Mouse (Mus musculus): ENCODE data around the gene Krtap16-1.

Gene Krtap16-1

GRCm38 (mm10) chr11:99986180-99986647 is at the start of gene Krtap16-1:
Gene Krtap16-1, minus strand, starts transcription at chr11:99986597.
- no peak for TF ChIP-seq GATA4 (IDR thresholded peaks at IDR 0.05; ENCODE audit: insufficient replicate concordance, low read length)

- no peak for TF ChIP-seq GATA4 (IDR thresholded peaks at IDR 0.05; ENCODE audit: insufficient replicate concordance, low read length)
Measured at GRCm38 (mm10) chr11:100029768-100030167, 43.4 kb upstream of the Krtap16-1 start, which contains the start of gene Krt33b. Gene Krt33b, minus strand, starts transcription at chr11:100029868.

GRCm38 (mm10) chr11:100021438-100021837 is 35.0 kb upstream of the Krtap16-1 start:
- no peak for TF ChIP-seq GATA4 (IDR thresholded peaks at IDR 0.05; ENCODE audit: insufficient replicate concordance, low read length)

GRCm38 (mm10) chr11:100019466-100019865 is 33.1 kb upstream of the Krtap16-1 start:
- no peak for TF ChIP-seq GATA4 (IDR thresholded peaks at IDR 0.05; ENCODE audit: insufficient replicate concordance, low read length)

GRCm38 (mm10) chr11:100016112-100016511 is 29.7 kb upstream of the Krtap16-1 start, which contains the start of gene Krt33a:
Gene Krt33a, minus strand, starts transcription at chr11:100016212.
- TF ChIP-seq GATA4 (IDR thresholded peaks at IDR 0.05; ENCODE audit: insufficient replicate concordance, low read length), result no peak

GRCm38 (mm10) chr11:100013691-100014171 is 27.3 kb upstream of the Krtap16-1 start:
- no peak for TF ChIP-seq GATA4 (IDR thresholded peaks at IDR 0.05; ENCODE audit: insufficient replicate concordance, low read length)

- no peak for TF ChIP-seq GATA4 (IDR thresholded peaks at IDR 0.05; ENCODE audit: insufficient replicate concordance, low read length)
Measured at GRCm38 (mm10) chr11:100010682-100011081, 24.3 kb upstream of the Krtap16-1 start.

- no peak for TF ChIP-seq GATA4 (IDR thresholded peaks at IDR 0.05; ENCODE audit: insufficient replicate concordance, low read length)
Measured at GRCm38 (mm10) chr11:100008336-100008735, 21.9 kb upstream of the Krtap16-1 start.

GRCm38 (mm10) chr11:100006624-100007023 is 20.2 kb upstream of the Krtap16-1 start:
- no peak for TF ChIP-seq GATA4 (IDR thresholded peaks at IDR 0.05; ENCODE audit: insufficient replicate concordance, low read length)

GRCm38 (mm10) chr11:100005905-100006304 is 19.5 kb upstream of the Krtap16-1 start:
- TF ChIP-seq GATA4 (IDR thresholded peaks at IDR 0.05; ENCODE audit: insufficient replicate concordance, low read length), result no peak

GRCm38 (mm10) chr11:100004846-100005245 is 18.4 kb upstream of the Krtap16-1 start:
- no peak for TF ChIP-seq GATA4 (IDR thresholded peaks at IDR 0.05; ENCODE audit: insufficient replicate concordance, low read length)

- no peak for TF ChIP-seq GATA4 (IDR thresholded peaks at IDR 0.05; ENCODE audit: insufficient replicate concordance, low read length)
Measured at GRCm38 (mm10) chr11:99999091-99999490, 12.7 kb upstream of the Krtap16-1 start.

- no peak for TF ChIP-seq GATA4 (IDR thresholded peaks at IDR 0.05; ENCODE audit: insufficient replicate concordance, low read length)
Measured at GRCm38 (mm10) chr11:99994384-99994661, 7.9 kb upstream of the Krtap16-1 start.

GRCm38 (mm10) chr11:99993620-99994383 is 7.4 kb upstream of the Krtap16-1 start, which contains the start of gene Krtap17-1:
Gene Krtap17-1, minus strand, starts transcription at chr11:99993994.
- no peak for TF ChIP-seq GATA4 (IDR thresholded peaks at IDR 0.05; ENCODE audit: insufficient replicate concordance, low read length)

- no peak for TF ChIP-seq GATA4 (IDR thresholded peaks at IDR 0.05; ENCODE audit: insufficient replicate concordance, low read length)
Measured at GRCm38 (mm10) chr11:99990571-99990970, 4.2 kb upstream of the Krtap16-1 start.

- no peak for TF ChIP-seq GATA4 (IDR thresholded peaks at IDR 0.05; ENCODE audit: insufficient replicate concordance, low read length)
Measured at GRCm38 (mm10) chr11:99989881-99990405, 3.5 kb upstream of the Krtap16-1 start.
